Mouse (Mus musculus): ENCODE data around the gene Ufsp1.

Gene Ufsp1

GRCm38 (mm10) chr5:137333512-137334174 is 39.2 kb downstream of the Ufsp1 start, which contains the start of gene Slc12a9:
Gene Slc12a9 (minus strand): TSS chr5:137333597.
- DNase-seq (ENCODE audit: low spot score in 2 of 2): peak; percentile 88 to 91

- DNase-seq (ENCODE audit: low spot score in 2 of 2): no peak
These were observed 39.9 kb downstream of the Ufsp1 start for GRCm38 (mm10) chr5:137334317-137334716.

GRCm38 (mm10) chr5:137335066-137335465 is 40.6 kb downstream of the Ufsp1 start:
- no peak for DNase-seq (ENCODE audit: low spot score in 2 of 2)

GRCm38 (mm10) chr5:137337190-137337589 is 42.8 kb downstream of the Ufsp1 start:
- DNase-seq (ENCODE audit: low spot score in 2 of 2): no peak

GRCm38 (mm10) chr5:137338256-137338655 is 43.8 kb downstream of the Ufsp1 start:
- peak; percentile 45 to 59 for DNase-seq (ENCODE audit: low spot score in 2 of 2)

GRCm38 (mm10) chr5:137338663-137339289 is 44.3 kb downstream of the Ufsp1 start:
- no peak for DNase-seq (ENCODE audit: low spot score in 2 of 2)

GRCm38 (mm10) chr5:137339290-137339979 is 45.0 kb downstream of the Ufsp1 start:
- peak; percentile 13 to 17 for DNase-seq (ENCODE audit: low spot score in 2 of 2)

GRCm38 (mm10) chr5:137340222-137340621 is 45.8 kb downstream of the Ufsp1 start:
- DNase-seq (ENCODE audit: low spot score in 2 of 2): no peak

GRCm38 (mm10) chr5:137342407-137343012 is 48.1 kb downstream of the Ufsp1 start:
- DNase-seq (ENCODE audit: low spot score in 2 of 2): no peak

- DNase-seq (ENCODE audit: low spot score in 2 of 2): no peak
These were observed 49.0 kb downstream of the Ufsp1 start for GRCm38 (mm10) chr5:137343412-137343811.

- DNase-seq (ENCODE audit: low spot score in 2 of 2): no peak
These were observed 49.4 kb downstream of the Ufsp1 start for GRCm38 (mm10) chr5:137343869-137344268.
